8 mouse cellular contexts compared by ENCODE assay signal in the genomic region with DNA sequence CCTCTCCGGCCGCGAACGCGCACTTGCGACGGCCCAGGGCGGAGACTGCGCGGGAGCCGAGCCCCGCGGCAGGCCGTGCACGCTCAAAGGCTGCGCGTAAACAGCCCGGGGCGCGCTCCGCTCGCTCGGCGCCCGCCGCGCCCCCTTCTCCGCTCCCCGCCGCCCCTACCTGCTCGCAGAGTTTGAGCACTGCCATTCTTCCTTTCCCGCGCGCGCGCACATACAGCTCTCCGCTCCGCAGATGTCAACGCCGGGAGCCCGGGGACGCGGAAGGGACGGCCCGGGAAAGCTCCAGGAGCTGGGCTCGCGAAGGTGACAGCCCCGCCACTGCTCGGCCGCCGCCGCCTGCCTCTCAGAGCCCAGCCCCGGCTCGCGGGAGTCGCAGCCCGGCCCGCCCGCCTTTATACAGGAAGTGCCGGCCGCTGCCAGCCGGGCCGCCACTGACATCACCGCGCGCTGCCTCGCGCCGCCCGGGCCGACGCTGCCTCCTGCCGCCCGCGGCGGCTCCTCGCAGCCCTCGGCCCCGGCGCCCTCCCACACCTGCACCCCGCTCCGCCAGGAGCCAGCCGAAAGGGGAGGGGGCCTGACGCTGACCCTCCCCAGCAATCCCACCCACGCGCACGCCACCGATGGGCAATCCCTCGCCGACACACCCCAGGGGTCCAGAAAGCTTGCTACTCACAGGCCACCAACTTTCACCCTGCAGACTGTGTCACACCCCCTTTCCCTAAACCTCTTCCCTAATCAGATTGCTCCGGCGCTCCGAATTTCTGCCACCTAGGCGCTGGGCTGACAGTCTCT. TPM values are rescaled to one million over a fixed set of nuclear protein-coding genes. Genes with fewer than 3 reads are reported as not detected.
DNase-seq lines count a peak whose midpoint lies in the region; ATAC-seq and TF ChIP-seq lines count a peak whose summit lies in the region.

Gene Ankrd44, minus strand, starts transcription at position 417 of the 801 bp plus-strand sequence.

- no peak within 1 kb of the TSS for H3K27ac ChIP-seq in MEL (ENCODE audit: control insufficient read depth, low read depth, low read length)
- peak within 1 kb of the TSS; percentile 86 for H3K27ac ChIP-seq in lung, embryonic 16.5 days (ENCODE audit: low read length)
- peak within 1 kb of the TSS; percentile 19; the same call in 1 of the 2 replicates for H3K27ac ChIP-seq in olfactory bulb, adult 2 months (ENCODE audit: insufficient read depth, low read depth, low read length)

- under 1% methylated on average over 57 of the region's 94 CpGs for WGBS in lung, embryonic 16.5 days
- WGBS in olfactory bulb, adult 2 months = under 1% methylated on average over 94 of the region's 94 CpGs

- ATAC-seq in frontal cortex, adult (ENCODE audit: low TSS enrichment) = peak; percentile 95
- ATAC-seq in lung, embryonic 16.5 days (ENCODE audit: low read depth) = peak; percentile 96

- peak in 2 of 3 experiments; percentile 43 to 59; a peak in 4 of 6 replicates for TF ChIP-seq CTCF in MEL (IDR thresholded peaks at IDR 0.05 in 2 of 3, conservative IDR thresholded peaks at IDR 0.05 in 1 of 3; ENCODE audit: control insufficient read depth in 1 of 3, insufficient read depth in 1 of 3, low read depth in 2 of 3, low read length in 3 of 3, poor library complexity in 1 of 3, severe bottlenecking in 1 of 3)
- peak; percentile 65 for TF ChIP-seq CTCF in olfactory bulb, adult 2 months (IDR thresholded peaks at IDR 0.05; ENCODE audit: insufficient read depth, low read depth, low read length)

- H3K9ac ChIP-seq in MEL (ENCODE audit: control insufficient read depth, low read depth, low read length, poor library complexity, severe bottlenecking) = peak within 1 kb of the TSS; percentile 88
- H3K9ac ChIP-seq in lung, embryonic 16.5 days (ENCODE audit: low read length) = peak within 1 kb of the TSS; percentile 86

- TF ChIP-seq POLR2A in MEL (IDR thresholded peaks at IDR 0.05; ENCODE audit: control insufficient read depth in 1 of 2, insufficient read depth in 1 of 2, low read depth in 1 of 2, low read length in 2 of 2, poor library complexity in 1 of 2) = peak in 1 of 2 experiments; percentile 52; a peak in 2 of 4 replicates
- no peak for TF ChIP-seq POLR2A in olfactory bulb, adult 2 months (IDR thresholded peaks at IDR 0.05; ENCODE audit: insufficient read depth, low read depth, low read length)

- peak within 1 kb of the TSS; percentile 97 for H3K4me2 ChIP-seq in lung, embryonic 16.5 days (ENCODE audit: low read depth, low read length)

- no peaks in the 10 kb centered on the region for H3K79me2 ChIP-seq in MEL (ENCODE audit: control insufficient read depth, insufficient read depth, low read length, poor library complexity)

- TF ChIP-seq EP300 in MEL (IDR thresholded peaks at IDR 0.05; ENCODE audit: low read depth in 1 of 2, low read length in 2 of 2) = no peak

- peaks cover 0 to 21% of the 10 kb centered on the region in 2 experiments; a peak in 2 of 4 replicates for H3K4me1 ChIP-seq in MEL (ENCODE audit: control insufficient read depth in 1 of 2, insufficient read depth in 2 of 2, low read length in 2 of 2)
- peaks cover 27% of the 10 kb centered on the region for H3K4me1 ChIP-seq in lung, embryonic 16.5 days (replicated peaks; ENCODE audit: control insufficient read depth, insufficient read depth, low read length)
- H3K4me1 ChIP-seq in olfactory bulb, adult 2 months (ENCODE audit: control insufficient read depth, insufficient read depth, low read length) = peaks cover 10% of the 10 kb centered on the region

- H3K36me3 ChIP-seq in MEL (ENCODE audit: control insufficient read depth in 1 of 2, insufficient read depth in 2 of 2, low read length in 2 of 2) = peaks cover 0 to 17% of the 10 kb centered on the region in 2 experiments; a peak in 2 of 4 replicates
- no peaks in the 10 kb centered on the region for H3K36me3 ChIP-seq in lung, embryonic 16.5 days (ENCODE audit: control insufficient read depth, insufficient read depth, low read length)

- peaks cover 0 to 1% of the 10 kb centered on the region in 2 experiments; a peak in 2 of 4 replicates for H3K27me3 ChIP-seq in MEL (ENCODE audit: control insufficient read depth in 1 of 2, insufficient read depth in 2 of 2, low read length in 2 of 2)
- H3K27me3 ChIP-seq in lung, embryonic 16.5 days (ENCODE audit: control insufficient read depth, insufficient read depth, low read depth, low read length) = no peaks in the 10 kb centered on the region

- no peaks in the 10 kb centered on the region for H3K9me3 ChIP-seq in MEL (replicated peaks; ENCODE audit: insufficient read depth, low read length)
- no peaks in the 10 kb centered on the region for H3K9me3 ChIP-seq in lung, embryonic 16.5 days (ENCODE audit: control insufficient read depth, low read length)

- H3K4me3 ChIP-seq in MEL (ENCODE audit: control insufficient read depth in 1 of 2, insufficient read depth in 1 of 2, low read depth in 2 of 2, low read length in 2 of 2) = peak within 1 kb of the TSS; percentile 55 to 75
- peak within 1 kb of the TSS; percentile 81 for H3K4me3 ChIP-seq in lung, embryonic 16.5 days (ENCODE audit: low read length)
- H3K4me3 ChIP-seq in olfactory bulb, adult 2 months (ENCODE audit: insufficient read depth, low read depth, low read length) = peak within 1 kb of the TSS; percentile 87

- peak; percentile 54 for TF ChIP-seq RAD21 in MEL (IDR thresholded peaks at IDR 0.05; ENCODE audit: low read depth, low read length)

- DNase-seq in MEL (ENCODE audit: low read depth, low spot score) = peak; percentile 68
- peak; percentile 70 for DNase-seq in cerebellum, adult 8-10 months
- DNase-seq in heart, postnatal 4 days = peak; percentile 89
- DNase-seq in layer of hippocampus, adult 9-11 months = peak; percentile 78
- peak; percentile 74 to 78 for DNase-seq in thymus, adult 18-20 months

TF ChIP-seq in MEL, 35 proteins besides CTCF, POLR2A, EP300 and RAD21:
- peak; percentile 42; the same call in 1 of the 2 replicates for TF ChIP-seq ELF1 (IDR thresholded peaks at IDR 0.05; ENCODE audit: low read depth, low read length)
- peak; percentile 15; the same call in 1 of the 2 replicates for TF ChIP-seq NELFE (IDR thresholded peaks at IDR 0.05; ENCODE audit: low read depth, low read length)
- TF ChIP-seq ZC3H11A (IDR thresholded peaks at IDR 0.05; ENCODE audit: low read depth, low read length) = peak; percentile 28; the same call in 1 of the 2 replicates
- TF ChIP-seq POLR2AphosphoS2 (IDR thresholded peaks at IDR 0.05; ENCODE audit: low read length) = no peak
- no peak for TF ChIP-seq POLR2AphosphoS5 (IDR thresholded peaks at IDR 0.05; ENCODE audit: borderline replicate concordance, low read depth, low read length)
- no peak for TF ChIP-seq RCOR1 (IDR thresholded peaks at IDR 0.05; ENCODE audit: low read depth, low read length)
- no peak for TF ChIP-seq KAT2A (conservative IDR thresholded peaks at IDR 0.05; ENCODE audit: low read depth, low read length)
- TF ChIP-seq GATA1 (IDR thresholded peaks at IDR 0.05; ENCODE audit: low read depth, low read length) = peak; percentile 13; the same call in 1 of the 2 replicates
- TF ChIP-seq SMC3 (IDR thresholded peaks at IDR 0.05; ENCODE audit: low read depth, low read length) = peak; percentile 42; the same call in 1 of the 2 replicates

RNA-seq across cellular contexts. Expression of gene Ankrd44, which starts in this region (rescaled TPM):
- total RNA-seq in MEL (2012; rRNA removed) = 1.9 and 2.3 TPM in 2 replicates
- 1 to 10 TPM in 1 of 2 experiments, not detected in 1; 4.4 TPM for polyA plus RNA-seq in MEL (2012; ENCODE audit: insufficient read depth in 1 of 2, insufficient read length in 2 of 2, low read depth in 1 of 2, low replicate concordance in 2 of 2, missing spikeins in 1 of 2)
- 10 to 100 TPM; 18.0 to 20.9 TPM for total RNA-seq in heart, postnatal 4 days (2021)
- polyA plus RNA-seq in lung, embryonic 16.5 days (2015; fragmentation: Nextera tagmentation; extraction: Ambion mirVana) = 19.5 and 25.6 TPM in 2 replicates
- polyA plus RNA-seq in olfactory bulb, adult 2 months (2012; ENCODE audit: insufficient read depth, insufficient read length, low replicate concordance, missing spikeins) = not detected in 2 replicates
